In the genomic region with DNA sequence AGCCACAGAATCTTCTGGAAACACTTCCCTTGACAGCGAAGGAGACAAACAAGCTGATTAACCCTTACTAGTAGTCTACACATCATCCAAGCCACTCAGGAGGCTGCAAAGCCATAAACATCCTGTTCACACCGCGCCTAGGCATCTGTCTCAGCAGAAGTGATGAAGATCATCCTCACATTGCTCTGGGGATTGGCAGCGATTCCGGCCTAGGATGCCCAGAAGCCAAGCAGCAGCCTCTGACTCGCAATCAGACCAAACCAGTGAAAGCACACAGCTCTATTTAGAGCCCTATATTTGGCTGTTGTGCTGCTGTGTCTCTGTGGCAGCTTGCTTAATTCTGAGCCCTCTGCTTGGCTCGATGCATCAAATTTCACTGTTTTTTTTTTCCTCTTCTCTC, we compare ENCODE assay signal across 10 mouse cellular contexts.
A peak's percentile ranks its signal among the peaks of the same experiment; 100 is the strongest.
DNase-seq lines count a peak whose midpoint lies in the region.
"Had no signal": no experiment of that assay in that cellular context is flagged by ENCODE, and none has a peak within 500 bp of the region (broad histone marks: within the 10 kb centered on the region; RNA-seq: fewer than 3 reads in every experiment).

No protein-coding gene starts in this region.

- no peaks in the 10 kb centered on the region for H3K27me3 ChIP-seq in heart, embryonic 10.5 days (ENCODE audit: insufficient read depth, poor library complexity, severe bottlenecking)

- no peak overlapping the region for H3K4me3 ChIP-seq in heart, embryonic 10.5 days

- no peak overlapping the region for H3K27ac ChIP-seq in heart, embryonic 10.5 days
- H3K27ac ChIP-seq: hindbrain, embryonic 14.5 days had no signal

- no peaks in the 10 kb centered on the region for H3K9me3 ChIP-seq in heart, embryonic 10.5 days

- H3K4me1 ChIP-seq in heart, embryonic 10.5 days = peaks cover 27% of the 10 kb centered on the region; the same call in 1 of the 2 replicates

- WGBS in heart, embryonic 10.5 days = 83% methylated on average over 7 of the region's 7 CpGs

- peak; percentile 60 for DNase-seq in heart, embryonic 10.5 days (ENCODE audit: low spot score)
- DNase-seq in heart, postnatal 36 days = no peak
- peak; percentile 55 to 71 for DNase-seq in frontal cortex, adult 2 months (ENCODE audit: extremely low spot score in 1 of 2, low spot score in 1 of 2)
- peak; percentile 30 to 72 for DNase-seq in left cerebral cortex, adult 9 months (ENCODE audit: low spot score in 2 of 2)
- DNase-seq in right cerebral cortex, postnatal 25 days = peak; percentile 56
- DNase-seq in adrenal gland, adult (ENCODE audit: inconsistent age in 2 of 2, low spot score in 1 of 2) = no peak
- no peak for DNase-seq in urinary bladder, postnatal 36 days (ENCODE audit: low spot score in 2 of 2)
- no peak for DNase-seq in MN1 (ENCODE audit: low spot score)
- DNase-seq: kidney, postnatal 10 days had no signal

- intact Hi-C loops in heart, postnatal 36 days (cut with DNase I) = no loop called here

- no peaks in the 10 kb centered on the region for H3K36me3 ChIP-seq in heart, embryonic 10.5 days

Comparison
In these comparisons a context has a peak if more than half of its experiments do, and no peak if none do; other contexts are left out.
1. DNase-seq: peak in heart, embryonic 10.5 days (single experiment), frontal cortex, adult 2 months (2 of 2), left cerebral cortex, adult 9 months (2 of 2) and right cerebral cortex, postnatal 25 days (single experiment); none in heart, postnatal 36 days (0 of 2), adrenal gland, adult (0 of 2), urinary bladder, postnatal 36 days (0 of 2) and MN1 (single experiment).